Mouse (Mus musculus): ENCODE measurements around the gene Dynlrb1. TPM values are rescaled to one million over a fixed set of nuclear protein-coding genes. Genes with fewer than 3 reads are reported as not detected.

Gene Dynlrb1
- 477 and 481 TPM in 2 replicates for polyA plus RNA-seq (2015; fragmentation: Nextera tagmentation; extraction: Ambion mirVana)

- Histone ChIP-seq H3K4me3 (replicated peaks) (peak within 1 kb of the TSS; percentile 88), H3K27ac (replicated peaks) (peak within 1 kb of the TSS; percentile 94), H3K4me1 (peaks cover 15% of the 10 kb centered on the region), H3K4me2 (replicated peaks) (peak within 1 kb of the TSS; percentile 71), H3K36me3 (peaks cover 8% of the 10 kb centered on the region; the same call in 1 of the 2 replicates), H3K9ac (peak within 1 kb of the TSS; percentile 89), H3K9me3 (replicated peaks) (no peaks in the 10 kb centered on the region), H3K27me3 (no peaks in the 10 kb centered on the region)
- WGBS, result under 1% methylated on average over 50 of the region's 50 CpGs
- peak; percentile 99 for ATAC-seq (ENCODE audit: insufficient number of reproducible peaks, low FRiP score, low TSS enrichment, low read depth)
Observed at GRCm38 (mm10) chr2:155236362-155236992, at the start of gene Dynlrb1. Dynlrb1 (plus strand) TSS chr2:155236533.

- ATAC-seq (ENCODE audit: insufficient number of reproducible peaks, low FRiP score, low TSS enrichment, low read depth), result no peak
- H3K4me3 ChIP-seq (replicated peaks), result no peak overlapping the region
- no peaks in the 10 kb centered on the region for H3K4me1 ChIP-seq
- H3K27me3 ChIP-seq, result no peaks in the 10 kb centered on the region
- no peak overlapping the region for H3K27ac ChIP-seq (replicated peaks)
- H3K36me3 ChIP-seq, result peaks cover 56% of the 10 kb centered on the region
- no peak overlapping the region for H3K4me2 ChIP-seq (replicated peaks)
- 69% methylated on average over 2 of the region's 2 CpGs for WGBS
- H3K9me3 ChIP-seq (replicated peaks), result no peaks in the 10 kb centered on the region
- no peak overlapping the region for H3K9ac ChIP-seq
Observed at GRCm38 (mm10) chr2:155207419-155207818, 28.9 kb upstream of the Dynlrb1 start.

GRCm38 (mm10) chr2:155223145-155223544 lies 13.2 kb upstream of the Dynlrb1 start:
- Histone ChIP-seq H3K36me3 (peaks cover 76% of the 10 kb centered on the region), H3K27ac (replicated peaks) (no peak overlapping the region), H3K4me3 (replicated peaks) (no peak overlapping the region), H3K4me1 (no peaks in the 10 kb centered on the region), H3K4me2 (replicated peaks) (no peak overlapping the region), H3K9ac (no peak overlapping the region), H3K9me3 (replicated peaks) (no peaks in the 10 kb centered on the region), H3K27me3 (no peaks in the 10 kb centered on the region)
- no peak for ATAC-seq (ENCODE audit: insufficient number of reproducible peaks, low FRiP score, low TSS enrichment, low read depth)
- WGBS, result 83% methylated on average over 2 of the region's 2 CpGs

- Histone ChIP-seq H3K27me3 (no peaks in the 10 kb centered on the region), H3K27ac (replicated peaks) (no peak overlapping the region), H3K4me1 (no peaks in the 10 kb centered on the region), H3K4me2 (replicated peaks) (no peak overlapping the region), H3K4me3 (replicated peaks) (no peak overlapping the region), H3K9me3 (replicated peaks) (no peaks in the 10 kb centered on the region), H3K9ac (no peak overlapping the region), H3K36me3 (peaks cover 62% of the 10 kb centered on the region)
- no peak for ATAC-seq (ENCODE audit: insufficient number of reproducible peaks, low FRiP score, low TSS enrichment, low read depth)
- 88% methylated on average over 7 of the region's 7 CpGs for WGBS
Observed at GRCm38 (mm10) chr2:155224721-155225120, 11.6 kb upstream of the Dynlrb1 start.

- H3K36me3 ChIP-seq, result 0 out of 2 replicates have a peak, but pooled peaks cover 1% of the 10 kb centered on the region
- 2% methylated on average over 13 of the region's 13 CpGs for WGBS
Observed at GRCm38 (mm10) chr2:155235746-155236361, 479 bp upstream of the Dynlrb1 start.

GRCm38 (mm10) chr2:155237276-155237675 lies 943 bp downstream of the Dynlrb1 start:
- no peaks in the 10 kb centered on the region for H3K27me3 ChIP-seq
- peaks cover 15% of the 10 kb centered on the region for H3K4me1 ChIP-seq
- peak overlapping the region; percentile 88 for H3K4me3 ChIP-seq (replicated peaks)
- peak overlapping the region; percentile 71 for H3K4me2 ChIP-seq (replicated peaks)
- ATAC-seq (ENCODE audit: insufficient number of reproducible peaks, low FRiP score, low TSS enrichment, low read depth), result no peak
- peak overlapping the region; percentile 94; the same call in 1 of the 2 replicates for H3K27ac ChIP-seq (replicated peaks)
- WGBS, result 17% methylated on average over 4 of the region's 4 CpGs
- no peaks in the 10 kb centered on the region for H3K9me3 ChIP-seq (replicated peaks)
- peaks cover 9% of the 10 kb centered on the region; the same call in 1 of the 2 replicates for H3K36me3 ChIP-seq
- H3K9ac ChIP-seq, result peak overlapping the region; percentile 89

More at GRCm38 (mm10) chr2:155235746-155236361, 479 bp upstream of the Dynlrb1 start:
- Histone ChIP-seq H3K4me3 (replicated peaks) (peak overlapping the region; percentile 88), H3K27me3 (no peaks in the 10 kb centered on the region), H3K27ac (replicated peaks) (peak overlapping the region; percentile 94), H3K4me1 (peaks cover 15% of the 10 kb centered on the region), H3K4me2 (replicated peaks) (peak overlapping the region; percentile 71), H3K9ac (peak overlapping the region; percentile 89), H3K9me3 (replicated peaks) (no peaks in the 10 kb centered on the region)
- ATAC-seq (ENCODE audit: insufficient number of reproducible peaks, low FRiP score, low TSS enrichment, low read depth), result peak; percentile 90

GRCm38 (mm10) chr2:155240915-155241314 lies 4.6 kb downstream of the Dynlrb1 start:
- H3K27ac ChIP-seq (replicated peaks), result no peak overlapping the region

GRCm38 (mm10) chr2:155242296-155242855 lies 6.0 kb downstream of the Dynlrb1 start:
- 73% methylated on average over 7 of the region's 7 CpGs for WGBS
- Histone ChIP-seq H3K27ac (replicated peaks) (no peak overlapping the region), H3K36me3 (peaks cover 58% of the 10 kb centered on the region), H3K4me2 (replicated peaks) (no peak overlapping the region), H3K4me1 (peaks cover 9% of the 10 kb centered on the region), H3K9ac (no peak overlapping the region), H3K9me3 (replicated peaks) (no peaks in the 10 kb centered on the region), H3K4me3 (replicated peaks) (no peak overlapping the region), H3K27me3 (no peaks in the 10 kb centered on the region)
- no peak for ATAC-seq (ENCODE audit: insufficient number of reproducible peaks, low FRiP score, low TSS enrichment, low read depth)

More at GRCm38 (mm10) chr2:155240915-155241314, 4.6 kb downstream of the Dynlrb1 start:
- Histone ChIP-seq H3K4me3 (replicated peaks) (no peak overlapping the region), H3K4me1 (peaks cover 11% of the 10 kb centered on the region), H3K4me2 (replicated peaks) (no peak overlapping the region), H3K9ac (no peak overlapping the region), H3K27me3 (no peaks in the 10 kb centered on the region), H3K36me3 (peaks cover 45% of the 10 kb centered on the region), H3K9me3 (replicated peaks) (no peaks in the 10 kb centered on the region)
- WGBS, result 83% methylated on average over 4 of the region's 4 CpGs
- ATAC-seq (ENCODE audit: insufficient number of reproducible peaks, low FRiP score, low TSS enrichment, low read depth), result no peak

GRCm38 (mm10) chr2:155246231-155246630 lies 9.9 kb downstream of the Dynlrb1 start:
- H3K36me3 ChIP-seq, result peaks cover 91% of the 10 kb centered on the region
- H3K4me2 ChIP-seq (replicated peaks), result no peak overlapping the region
- ATAC-seq (ENCODE audit: insufficient number of reproducible peaks, low FRiP score, low TSS enrichment, low read depth), result no peak
- H3K9me3 ChIP-seq (replicated peaks), result no peaks in the 10 kb centered on the region
- no peaks in the 10 kb centered on the region for H3K4me1 ChIP-seq
- H3K27me3 ChIP-seq, result no peaks in the 10 kb centered on the region
- H3K4me3 ChIP-seq (replicated peaks), result no peak overlapping the region
- no peak overlapping the region for H3K9ac ChIP-seq
- WGBS, result 94% methylated on average over 4 of the region's 4 CpGs
- H3K27ac ChIP-seq (replicated peaks), result no peak overlapping the region

GRCm38 (mm10) chr2:155248206-155248605 lies 11.9 kb downstream of the Dynlrb1 start:
- 79% methylated on average over 1 of the region's 1 CpGs for WGBS
- Histone ChIP-seq H3K4me3 (replicated peaks) (no peak overlapping the region), H3K36me3 (peaks cover 85% of the 10 kb centered on the region), H3K4me1 (no peaks in the 10 kb centered on the region), H3K9ac (no peak overlapping the region), H3K9me3 (replicated peaks) (no peaks in the 10 kb centered on the region), H3K4me2 (replicated peaks) (no peak overlapping the region), H3K27me3 (no peaks in the 10 kb centered on the region), H3K27ac (replicated peaks) (no peak overlapping the region)
- peak; percentile 47; the same call in 1 of the 2 replicates for ATAC-seq (ENCODE audit: insufficient number of reproducible peaks, low FRiP score, low TSS enrichment, low read depth)

GRCm38 (mm10) chr2:155248718-155249117 lies 12.4 kb downstream of the Dynlrb1 start:
- Histone ChIP-seq H3K4me3 (replicated peaks) (no peak overlapping the region), H3K9ac (no peak overlapping the region), H3K27me3 (no peaks in the 10 kb centered on the region), H3K27ac (replicated peaks) (no peak overlapping the region), H3K36me3 (peaks cover 80% of the 10 kb centered on the region), H3K4me2 (replicated peaks) (no peak overlapping the region), H3K4me1 (no peaks in the 10 kb centered on the region), H3K9me3 (replicated peaks) (no peaks in the 10 kb centered on the region)
- 85% methylated on average over 2 of the region's 2 CpGs for WGBS
- ATAC-seq (ENCODE audit: insufficient number of reproducible peaks, low FRiP score, low TSS enrichment, low read depth), result no peak
